Mouse (Mus musculus): Measurements from ENCODE around the gene Myo18a. TPM values are rescaled to one million over a fixed set of nuclear protein-coding genes. Genes with fewer than 3 reads are reported as not detected.

Myo18a gene
- polyA plus RNA-seq, 1 experiment from 2014 or later: 29.7 TPM

- H3K4me1 ChIP-seq (replicated peaks): peaks cover 52% of the 10 kb centered on the region
- H3K4me3 ChIP-seq: peak overlapping the region; percentile 31
- peak overlapping the region; percentile 88 for H3K27ac ChIP-seq
- no peaks in the 10 kb centered on the region for H3K36me3 ChIP-seq
- peaks cover 71% of the 10 kb centered on the region for H3K27me3 ChIP-seq (ENCODE audit: insufficient read depth, poor library complexity, severe bottlenecking)
- no peaks in the 10 kb centered on the region for H3K9me3 ChIP-seq
- peak; percentile 56 for DNase-seq (ENCODE audit: low spot score)
- 9% methylated on average over 9 of the region's 9 CpGs for WGBS
Measured at GRCm38 (mm10) chr11:77906747-77907174, 143.7 kb downstream of the Myo18a start.

GRCm38 (mm10) chr11:77908468-77908867, 145.4 kb downstream of the Myo18a start:
- peaks cover 74% of the 10 kb centered on the region for H3K27me3 ChIP-seq (ENCODE audit: insufficient read depth, poor library complexity, severe bottlenecking)

GRCm38 (mm10) chr11:77909376-77909775, 146.3 kb downstream of the Myo18a start:
- H3K27me3 ChIP-seq (ENCODE audit: insufficient read depth, poor library complexity, severe bottlenecking): peaks cover 78% of the 10 kb centered on the region
- no peaks in the 10 kb centered on the region for H3K9me3 ChIP-seq
- peak; percentile 25 for DNase-seq (ENCODE audit: low spot score)
- WGBS: 33% methylated on average over 5 of the region's 5 CpGs
- H3K4me1 ChIP-seq (replicated peaks): peaks cover 53% of the 10 kb centered on the region
- H3K36me3 ChIP-seq: no peaks in the 10 kb centered on the region
- H3K4me3 ChIP-seq: no peak overlapping the region
- H3K27ac ChIP-seq: 0 out of 2 replicates have a peak overlapping the region, but pooled peaks have one; percentile 31

More at GRCm38 (mm10) chr11:77908468-77908867, 145.4 kb downstream of the Myo18a start:
- Histone ChIP-seq H3K9me3 (no peaks in the 10 kb centered on the region), H3K4me1 (replicated peaks) (peaks cover 52% of the 10 kb centered on the region), H3K36me3 (no peaks in the 10 kb centered on the region), H3K4me3 (no peak overlapping the region), H3K27ac (no peak overlapping the region)
- 87% methylated on average over 4 of the region's 4 CpGs for whole genome bisulfite sequencing
- no peak for DNase-seq (ENCODE audit: low spot score)

GRCm38 (mm10) chr11:77909776-77910175, 146.7 kb downstream of the Myo18a start:
- DNase-seq (ENCODE audit: low spot score): no peak
- Histone ChIP-seq H3K27ac (0 out of 2 replicates have a peak overlapping the region, but pooled peaks have one; percentile 31), H3K9me3 (no peaks in the 10 kb centered on the region), H3K27me3 (ENCODE audit: insufficient read depth, poor library complexity, severe bottlenecking) (peaks cover 82% of the 10 kb centered on the region), H3K4me3 (no peak overlapping the region), H3K4me1 (replicated peaks) (peaks cover 57% of the 10 kb centered on the region), H3K36me3 (no peaks in the 10 kb centered on the region)
- 34% methylated on average over 6 of the region's 6 CpGs for whole genome bisulfite sequencing

- Histone ChIP-seq H3K9me3 (no peaks in the 10 kb centered on the region), H3K36me3 (no peaks in the 10 kb centered on the region), H3K4me1 (replicated peaks) (peaks cover 63% of the 10 kb centered on the region), H3K4me3 (no peak overlapping the region), H3K27me3 (ENCODE audit: insufficient read depth, poor library complexity, severe bottlenecking) (peaks cover 90% of the 10 kb centered on the region), H3K27ac (no peak overlapping the region)
- DNase-seq (ENCODE audit: low spot score): no peak
- WGBS: 27% methylated on average over 6 of the region's 6 CpGs
Measured at GRCm38 (mm10) chr11:77913505-77913904, 150.5 kb downstream of the Myo18a start.

GRCm38 (mm10) chr11:77914598-77915260, 151.7 kb downstream of the Myo18a start:
- peaks cover 88% of the 10 kb centered on the region for H3K27me3 ChIP-seq (ENCODE audit: insufficient read depth, poor library complexity, severe bottlenecking)

More at GRCm38 (mm10) chr11:77914598-77915260, 151.7 kb downstream of the Myo18a start:
- Histone ChIP-seq H3K9me3 (no peaks in the 10 kb centered on the region), H3K36me3 (no peaks in the 10 kb centered on the region), H3K27ac (no peak overlapping the region), H3K4me1 (replicated peaks) (peaks cover 56% of the 10 kb centered on the region), H3K4me3 (peak overlapping the region; percentile 34)
- DNase-seq (ENCODE audit: low spot score): no peak
- 4% methylated on average over 32 of the region's 32 CpGs for WGBS

Other genes starting within 250 kb of the Myo18a start
- gene Abhd15, start 248.1 kb upstream of the Myo18a start, polyA plus RNA-seq (2016; fragmentation: Nextera tagmentation; extraction: Ambion mirVana): 5.3 and 9.1 TPM in 2 replicates
- 32.4 and 41.6 TPM in 2 replicates for gene Trp53i13, start 247.3 kb upstream of the Myo18a start, polyA plus RNA-seq (2016; fragmentation: Nextera tagmentation; extraction: Ambion mirVana)
- gene Gm10392, start 244.0 kb upstream of the Myo18a start, polyA plus RNA-seq (2016; fragmentation: Nextera tagmentation; extraction: Ambion mirVana): 0.12 and 0.21 TPM in 2 replicates
- gene Taok1, start 155.4 kb upstream of the Myo18a start, polyA plus RNA-seq (2016; fragmentation: Nextera tagmentation; extraction: Ambion mirVana): 11.9 and 13.6 TPM in 2 replicates
- 3.6 and 3.7 TPM in 2 replicates for gene Nufip2, start 77.1 kb upstream of the Myo18a start, polyA plus RNA-seq (2016; fragmentation: Nextera tagmentation; extraction: Ambion mirVana)
- gene Cryba1, start 38.0 kb upstream of the Myo18a start, polyA plus RNA-seq (2016; fragmentation: Nextera tagmentation; extraction: Ambion mirVana): 1.6 and 2.2 TPM in 2 replicates
- 1.5 and 2.0 TPM in 2 replicates for gene Gm10277, start 24.5 kb downstream of the Myo18a start, polyA plus RNA-seq (2016; fragmentation: Nextera tagmentation; extraction: Ambion mirVana)
- 7.3 and 13.1 TPM in 2 replicates for gene Pipox, start 130.8 kb downstream of the Myo18a start, polyA plus RNA-seq (2016; fragmentation: Nextera tagmentation; extraction: Ambion mirVana)
- 8.8 and 19.3 TPM in 2 replicates for gene Sez6, start 167.6 kb downstream of the Myo18a start, polyA plus RNA-seq (2016; fragmentation: Nextera tagmentation; extraction: Ambion mirVana)
- gene Phf12, start 219.5 kb downstream of the Myo18a start, polyA plus RNA-seq (2016; fragmentation: Nextera tagmentation; extraction: Ambion mirVana): 14.5 and 19.7 TPM in 2 replicates

All from hindbrain, embryonic 10.5 days (tissue).